Mouse (Mus musculus) ES-E14 (cell line): ENCODE data around the gene Cracr2a.

Experiments
- CHD2 ChIP-seq: IDR thresholded peaks from 2 replicates; pipeline ENCODE4 v1.6.1; 2014; ENCODE audit warnings: mild to moderate bottlenecking, low read depth, low read length, inconsistent platforms
- MAFK ChIP-seq: IDR thresholded peaks from 2 replicates; pipeline ENCODE4 v1.6.1; 2014; ENCODE audit warnings: mild to moderate bottlenecking, low read depth, low read length, inconsistent platforms; ENCODE audit not compliant: insufficient read depth
- ZNF384 ChIP-seq: IDR thresholded peaks from 2 replicates; pipeline ENCODE4 v1.6.1; 2012; ENCODE audit warnings: low read depth, low read length, inconsistent platforms

DNA sequence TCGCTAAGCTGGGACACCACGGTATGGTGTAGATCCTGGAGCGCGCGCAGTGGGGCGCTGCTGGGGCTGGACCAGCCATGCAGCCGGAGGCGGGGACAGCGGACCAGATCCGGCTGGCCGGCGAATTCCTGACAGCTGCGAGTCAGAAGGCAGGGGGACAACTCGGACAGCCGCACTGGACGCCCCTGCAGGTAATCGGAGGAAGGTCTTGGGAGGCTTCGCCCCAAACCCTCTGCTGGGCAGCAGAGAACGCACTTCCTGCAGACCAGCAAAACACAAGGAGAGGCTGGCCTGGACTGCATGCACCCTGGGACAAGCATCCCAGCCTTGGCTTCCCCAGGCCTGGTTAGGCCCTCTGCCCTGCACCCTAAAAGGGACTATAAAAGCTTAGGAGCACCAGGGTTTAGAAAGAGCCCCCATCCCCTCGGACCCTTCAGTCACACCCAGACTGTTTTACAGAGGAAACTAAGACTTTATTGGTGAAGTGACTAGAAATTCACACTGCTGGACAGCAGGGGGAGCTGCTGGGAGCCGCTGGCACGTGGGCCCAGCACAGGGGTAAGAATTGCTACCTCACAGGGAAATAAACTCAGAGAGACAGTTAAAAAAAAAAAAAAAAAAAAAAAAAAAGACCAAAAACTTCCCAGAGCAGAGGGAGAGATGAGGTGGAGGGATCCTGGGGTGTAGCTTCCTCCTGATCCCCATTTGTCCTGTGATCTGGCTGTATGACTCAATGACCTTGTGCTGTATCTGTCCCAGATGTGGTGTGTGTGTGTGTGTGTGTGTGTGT is at the start of gene Cracr2a:
- TF ChIP-seq MAFK (no peak), ZNF384 (peak; percentile 99), CHD2 (no peak)
